Mouse (Mus musculus) cerebellum, postnatal 25 days (tissue): Measurements from ENCODE around the gene Ctnnal1.

ENCODE experiments used
- DNase-seq, 2 experiments: peaks; one replicate each; pipeline ENCODE4 v3.0.0; 2021; ENCODE audit warnings: mixed read lengths in 2 of 2

The Ctnnal1 gene

GRCm38 (mm10) chr4:56801907-56802668, 62.9 kb downstream of the Ctnnal1 start, which contains the start of the genes Elp1 and Fam206a:
TSS of gene Elp1 (minus strand) at chr4:56802331.
TSS of gene Fam206a (plus strand) at chr4:56802345.
- DNase-seq: peak; percentile 99 to 100

GRCm38 (mm10) chr4:56791373-56791772, 73.6 kb downstream of the Ctnnal1 start:
- DNase-seq: no peak

GRCm38 (mm10) chr4:56771065-56771464, 93.9 kb downstream of the Ctnnal1 start:
- no peak for DNase-seq

GRCm38 (mm10) chr4:56768913-56769312, 96.1 kb downstream of the Ctnnal1 start:
- DNase-seq: no peak

GRCm38 (mm10) chr4:56767861-56768284, 97.1 kb downstream of the Ctnnal1 start:
- DNase-seq: no peak
